Mouse (Mus musculus) erythroblast, embryonic 14.5 days (primary cell): ENCODE data around the gene AC134908.4.

Experiments
- GATA1 ChIP-seq: IDR thresholded peaks from 2 replicates; pipeline ENCODE4 v1.6.1; 2012; ENCODE audit warnings: low read length, inconsistent platforms, mixed read lengths
- TAL1 ChIP-seq: IDR thresholded peaks from 3 replicates; pipeline ENCODE4 v1.6.1; 2012; ENCODE audit warnings: low read length, inconsistent platforms, mixed read lengths

DNA sequence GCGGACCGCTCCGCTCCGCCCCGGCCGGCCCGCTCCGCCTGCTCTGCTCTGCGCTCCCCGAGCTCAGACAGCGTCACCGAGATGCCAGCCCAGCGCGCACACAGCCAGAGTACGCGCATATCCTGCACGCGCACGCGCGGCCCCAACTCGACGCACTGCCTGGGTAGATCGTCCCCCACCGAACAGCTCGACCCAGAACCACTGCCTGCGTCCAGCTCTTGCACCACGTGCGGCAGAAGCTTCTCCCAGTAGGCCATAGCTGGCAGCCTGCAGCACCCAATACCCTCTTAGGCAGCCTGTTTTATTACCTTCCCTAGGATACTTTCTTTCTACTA lies 41.6 kb upstream of the AC134908.4 start, which contains the start of gene Rhbdl1:
- TF ChIP-seq GATA1 = no peak
- no peak for TF ChIP-seq TAL1
